Mouse (Mus musculus) ovary, postnatal 36 days (tissue): ENCODE results near the gene Neu1.
A peak's percentile ranks its signal among the peaks of the same experiment; 100 is the strongest.

ENCODE experiments used
- DNase-seq: peaks from one replicate; pipeline ENCODE4 v3.0.0; 2022; ENCODE audit warnings: low spot score, mixed read lengths

Neu1 gene

DNA sequence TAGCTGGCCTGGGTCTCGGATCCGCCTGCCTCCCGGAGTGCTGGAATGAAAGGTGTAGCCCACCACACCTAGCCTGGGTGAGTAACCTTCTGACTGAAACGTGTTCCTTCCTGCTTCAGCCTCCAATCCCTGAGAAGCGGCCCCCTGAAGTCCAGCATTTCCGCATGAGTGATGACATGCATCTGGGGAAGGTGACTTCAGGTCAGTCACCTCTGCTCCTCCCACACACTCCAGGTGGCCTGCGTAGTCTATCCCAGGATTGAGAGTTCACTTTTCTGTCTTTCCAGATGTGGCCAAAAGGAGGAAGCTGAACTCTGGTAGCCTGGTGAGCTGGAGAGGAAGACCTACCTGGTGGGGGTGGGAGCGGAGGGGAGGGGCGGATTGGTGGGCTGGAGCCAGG, 28.2 kb upstream of the Neu1 start:
- DNase-seq: no peak

DNA sequence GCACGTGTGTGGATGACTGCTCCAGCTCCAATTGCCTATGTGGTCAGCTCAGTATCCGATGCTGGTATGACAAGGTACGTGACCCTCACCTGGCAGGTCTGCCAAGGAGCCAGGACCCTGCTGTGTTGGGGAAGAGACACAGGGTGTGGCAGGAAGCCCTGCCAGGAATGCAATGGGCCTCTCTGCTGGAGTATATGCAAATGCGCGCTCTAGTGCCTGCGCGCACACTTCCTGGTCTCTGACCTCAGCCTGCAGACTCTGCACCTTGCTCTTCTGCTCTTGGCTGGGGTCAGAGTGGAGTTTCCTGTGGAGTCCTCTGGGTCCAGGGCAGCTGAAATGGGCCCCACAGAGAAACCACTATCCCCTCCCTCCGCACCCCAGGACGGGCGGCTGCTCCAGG, 20.1 kb upstream of the Neu1 start:
- no peak for DNase-seq

DNA sequence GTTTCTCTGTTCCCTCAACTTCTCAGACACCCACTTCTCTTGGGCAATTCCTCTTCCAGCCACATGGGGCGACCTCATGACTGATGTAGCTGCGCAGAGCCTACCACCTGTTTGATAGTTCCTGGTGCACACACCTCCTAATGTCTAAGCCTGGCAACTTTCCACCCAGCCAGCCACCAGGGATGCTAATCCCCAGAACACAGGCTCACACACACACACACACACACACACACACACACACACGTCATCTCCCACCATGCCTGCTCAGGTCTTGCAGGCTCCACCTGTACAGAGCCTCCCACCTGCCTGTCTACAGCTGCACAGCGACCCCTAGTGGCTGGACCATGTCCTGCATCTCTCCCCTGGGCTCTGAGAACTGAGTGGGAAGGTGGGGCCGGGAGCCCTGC, 19.1 kb upstream of the Neu1 start:
- DNase-seq: peak; percentile 73

DNA sequence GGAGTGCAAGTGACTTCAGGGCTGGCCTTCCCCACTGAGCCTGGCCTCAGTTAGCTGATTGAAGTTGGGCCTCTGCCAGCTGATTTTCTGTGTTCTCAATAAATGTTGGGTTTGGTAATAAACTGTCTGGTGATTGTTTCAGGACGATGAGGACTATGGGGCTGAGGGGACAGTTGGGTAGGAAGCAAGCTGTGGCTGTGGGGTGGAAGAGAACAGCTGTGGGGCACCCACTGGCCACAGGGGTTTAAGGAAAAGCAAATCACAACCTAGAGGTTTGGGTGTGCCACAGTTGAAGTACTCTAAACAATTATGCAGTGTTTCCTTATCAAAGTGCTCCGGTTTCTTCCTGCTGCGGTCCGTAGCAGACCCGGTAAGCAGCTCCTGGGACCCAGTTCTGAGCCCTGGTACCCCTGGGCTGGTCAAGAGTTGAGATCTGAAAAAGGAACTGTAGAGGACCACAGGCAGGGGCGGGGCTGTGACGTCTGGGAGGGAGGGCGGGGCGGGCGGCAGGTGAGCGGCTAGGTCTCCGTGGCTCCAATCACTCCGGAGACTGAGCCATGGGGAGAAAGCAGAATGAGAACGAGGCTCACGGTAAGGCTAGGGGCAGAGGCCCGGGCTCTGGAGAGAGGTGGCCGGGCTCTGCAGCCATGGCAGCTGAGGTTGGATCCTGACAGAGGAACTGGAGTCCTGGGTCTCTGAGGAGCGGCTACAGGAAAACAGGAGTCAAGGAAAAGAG, 17.0 kb upstream of the Neu1 start, which contains the start of gene Slc44a4:
Gene Slc44a4, plus strand, starts transcription at position 537 of the 736 bp plus-strand sequence.
- no peak for DNase-seq

DNA sequence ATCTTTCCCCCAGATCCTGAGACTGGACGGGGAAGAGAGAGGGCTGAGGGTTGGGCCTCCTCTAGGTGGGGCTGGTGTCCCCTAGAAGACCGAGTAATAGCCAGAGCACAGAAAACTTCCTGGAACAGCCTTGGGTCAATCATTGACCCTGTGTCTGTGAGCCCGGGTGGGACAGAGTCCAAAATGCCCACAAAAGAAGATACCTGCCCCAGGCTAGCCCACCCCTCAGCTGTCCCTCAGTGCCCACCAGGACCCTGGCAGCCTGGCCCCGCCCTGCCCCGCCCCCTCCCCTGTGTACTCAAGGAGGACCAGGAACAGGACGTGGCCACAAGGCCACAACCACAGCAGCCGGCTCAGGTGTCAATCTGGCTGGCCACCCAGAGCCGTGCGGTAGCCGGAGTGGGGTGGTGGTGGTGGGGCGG, 15.6 kb upstream of the Neu1 start:
- peak; percentile 52 for DNase-seq

DNA sequence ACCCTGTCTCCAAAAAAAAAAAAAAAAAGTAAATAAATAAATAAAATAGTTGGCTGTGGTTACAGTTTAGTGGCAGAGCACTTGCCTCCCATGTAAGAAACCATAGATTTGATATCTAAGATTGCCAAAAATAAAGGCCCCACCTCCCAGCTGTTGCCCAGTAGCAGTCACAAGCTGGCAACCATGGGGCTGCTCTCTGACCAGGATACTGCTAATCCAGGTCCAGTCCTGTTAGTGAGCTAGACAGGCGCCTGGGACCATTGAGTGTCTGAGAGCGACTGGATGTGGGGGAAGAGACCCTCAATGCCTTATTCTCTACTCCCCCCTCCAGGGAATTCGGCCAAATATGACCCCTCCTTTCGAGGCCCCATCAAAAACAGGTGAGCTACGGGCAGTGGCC, 14.7 kb upstream of the Neu1 start:
- DNase-seq: no peak

DNA sequence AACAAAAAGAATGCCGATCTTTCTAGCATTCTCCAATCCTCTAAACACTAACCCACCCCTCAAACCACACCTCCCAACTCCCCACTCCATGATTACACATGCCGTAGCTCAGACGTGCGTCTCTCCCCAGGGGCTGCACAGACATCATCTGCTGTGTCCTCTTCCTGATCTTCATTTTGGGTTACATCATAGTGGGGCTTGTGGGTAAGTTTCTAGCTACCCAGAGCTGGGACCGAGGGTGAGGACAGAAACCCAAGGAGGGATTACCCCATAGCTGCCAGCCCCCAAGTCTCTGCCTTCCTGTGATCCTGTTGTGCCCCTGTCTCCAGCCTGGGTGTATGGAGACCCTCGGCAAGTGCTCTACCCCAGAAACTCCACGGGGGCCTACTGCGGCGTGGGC, 13.9 kb upstream of the Neu1 start:
- DNase-seq: no peak

DNA sequence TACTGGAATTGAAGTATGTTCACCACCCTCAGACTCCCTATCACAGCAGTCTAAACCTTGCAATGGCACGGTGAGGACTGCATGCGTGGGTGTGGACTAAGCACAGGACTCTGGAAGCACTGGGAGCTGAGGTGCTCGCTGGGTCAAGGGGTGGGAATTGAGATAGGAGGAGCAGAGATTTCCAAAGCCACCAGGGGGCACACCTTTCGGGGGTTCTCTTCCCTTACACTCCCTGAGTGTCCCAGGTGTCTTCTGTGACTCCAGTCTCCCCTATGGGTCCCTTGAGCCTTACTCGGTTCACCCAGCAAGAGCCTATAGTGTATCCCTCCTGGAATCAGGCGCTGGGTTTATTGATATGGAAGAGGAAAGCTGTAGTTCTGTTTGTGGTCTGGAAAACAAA, 8.1 kb upstream of the Neu1 start:
- DNase-seq: no peak

DNA sequence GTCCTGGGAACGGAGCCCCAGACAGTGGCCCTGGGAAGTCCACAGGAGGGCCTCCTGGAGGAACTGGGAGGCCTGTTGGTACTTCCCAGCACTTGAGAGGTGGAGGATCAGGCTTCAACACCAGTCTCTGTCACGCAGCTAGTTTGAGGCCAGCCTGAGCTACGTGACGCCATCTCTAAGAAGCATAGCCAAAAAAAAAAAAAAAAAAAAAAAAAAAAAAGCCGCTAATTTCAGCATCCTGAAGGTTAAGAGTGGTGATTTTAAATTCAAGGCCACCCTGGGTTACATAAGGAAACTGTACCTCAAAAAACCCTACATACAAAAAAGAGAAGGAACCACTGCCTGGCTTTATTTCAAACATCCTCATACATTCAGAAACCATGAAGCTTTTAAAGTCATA, 6.8 kb upstream of the Neu1 start:
- no peak for DNase-seq

DNA sequence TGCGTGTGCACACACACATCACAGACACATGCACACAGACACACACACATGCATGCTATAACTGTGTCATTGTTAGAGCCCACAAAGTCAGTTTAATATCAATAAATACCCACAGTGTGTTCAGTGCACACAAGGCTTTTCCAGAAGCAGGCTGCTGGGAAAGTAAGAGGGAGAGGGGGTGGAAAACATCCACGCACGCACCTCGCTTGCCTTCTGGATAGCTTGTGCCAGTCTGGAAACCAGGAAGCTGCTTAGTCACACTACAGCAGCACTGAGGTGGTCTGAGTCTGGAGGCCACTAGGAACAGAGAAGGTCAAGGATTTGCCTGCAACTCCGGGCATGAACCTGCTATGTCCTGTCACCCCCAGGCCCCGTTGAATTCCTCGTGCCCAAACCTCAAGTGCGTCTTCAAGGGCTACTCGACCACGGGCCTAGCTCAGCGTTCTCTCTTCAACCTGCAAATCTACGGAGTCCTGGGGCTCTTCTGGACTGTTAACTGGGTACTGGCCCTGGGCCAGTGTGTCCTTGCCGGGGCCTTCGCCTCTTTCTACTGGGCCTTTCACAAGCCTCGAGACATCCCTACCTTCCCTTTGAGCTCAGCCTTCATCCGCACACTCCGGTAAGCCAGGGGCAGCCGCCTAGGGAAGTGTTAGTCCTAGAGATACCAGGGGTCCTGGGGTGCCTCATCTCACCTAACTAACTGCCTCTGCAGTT, 3.6 kb upstream of the Neu1 start:
- no peak for DNase-seq

DNA sequence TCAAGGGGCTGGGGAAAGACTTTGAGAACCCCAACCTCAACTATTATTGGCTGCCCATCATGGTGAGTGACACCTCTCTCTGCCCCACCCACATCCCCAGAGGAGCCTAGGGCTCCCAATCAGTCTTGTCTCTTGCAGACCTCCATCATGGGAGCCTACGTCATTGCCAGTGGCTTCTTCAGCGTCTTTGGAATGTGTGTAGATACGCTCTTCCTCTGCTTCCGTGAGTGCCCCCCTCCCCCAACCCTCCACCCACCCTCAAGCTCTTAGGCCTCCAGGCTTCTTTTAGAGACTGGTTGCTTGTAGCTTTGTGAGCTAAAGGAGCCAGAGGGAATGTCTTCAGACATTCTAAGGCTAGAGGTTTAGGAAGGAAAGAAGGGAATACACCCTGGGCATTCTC, 2.2 kb upstream of the Neu1 start:
- DNase-seq: no peak

DNA sequence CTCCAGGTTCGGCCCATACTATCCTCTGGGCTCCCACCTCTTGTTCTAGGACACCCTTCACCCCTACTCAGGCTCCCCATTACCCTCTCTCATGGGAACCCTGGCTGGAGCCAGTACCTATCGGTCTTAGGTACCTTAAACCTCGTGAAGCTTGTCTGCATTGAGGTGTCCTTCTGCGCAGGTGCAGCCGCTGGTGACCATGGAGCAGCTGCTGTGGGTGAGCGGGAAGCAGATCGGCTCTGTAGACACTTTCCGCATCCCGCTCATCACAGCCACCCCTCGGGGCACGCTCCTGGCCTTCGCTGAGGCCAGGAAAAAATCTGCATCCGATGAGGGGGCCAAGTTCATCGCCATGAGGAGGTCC, 664 bp downstream of the Neu1 start:
- DNase-seq: peak; percentile 35

DNA sequence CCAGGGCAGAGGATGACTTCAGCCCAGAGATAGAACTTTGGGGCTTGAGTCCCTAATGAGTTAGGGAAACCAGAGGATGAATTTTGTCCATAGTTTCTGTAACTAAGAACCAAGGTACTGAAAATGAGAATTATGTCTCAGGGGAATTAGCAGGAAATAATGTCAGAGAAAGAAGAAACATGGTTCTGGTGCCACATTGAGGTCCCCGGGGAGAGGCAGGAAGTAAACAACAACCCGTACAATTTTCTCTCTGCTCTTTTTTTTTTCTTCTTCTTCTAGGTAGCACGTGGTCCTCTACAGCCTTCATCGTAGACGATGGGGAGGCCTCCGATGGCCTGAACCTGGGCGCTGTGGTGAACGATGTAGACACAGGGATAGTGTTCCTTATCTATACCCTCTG, 1.2 kb downstream of the Neu1 start:
- DNase-seq: no peak

DNA sequence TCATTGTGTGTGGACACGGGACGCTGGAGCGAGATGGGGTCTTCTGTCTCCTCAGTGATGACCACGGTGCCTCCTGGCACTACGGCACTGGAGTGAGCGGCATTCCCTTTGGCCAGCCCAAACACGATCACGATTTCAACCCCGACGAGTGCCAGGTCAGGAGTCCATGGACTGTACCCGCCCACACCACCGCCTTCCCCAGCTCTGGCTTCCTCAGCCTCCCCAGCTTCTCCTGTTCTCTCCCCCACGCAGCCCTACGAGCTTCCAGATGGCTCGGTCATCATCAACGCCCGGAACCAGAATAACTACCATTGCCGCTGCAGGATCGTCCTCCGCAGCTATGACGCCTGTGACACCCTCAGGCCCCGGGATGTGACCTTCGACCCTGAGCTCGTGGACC, 3.0 kb downstream of the Neu1 start:
- DNase-seq: no peak

DNA sequence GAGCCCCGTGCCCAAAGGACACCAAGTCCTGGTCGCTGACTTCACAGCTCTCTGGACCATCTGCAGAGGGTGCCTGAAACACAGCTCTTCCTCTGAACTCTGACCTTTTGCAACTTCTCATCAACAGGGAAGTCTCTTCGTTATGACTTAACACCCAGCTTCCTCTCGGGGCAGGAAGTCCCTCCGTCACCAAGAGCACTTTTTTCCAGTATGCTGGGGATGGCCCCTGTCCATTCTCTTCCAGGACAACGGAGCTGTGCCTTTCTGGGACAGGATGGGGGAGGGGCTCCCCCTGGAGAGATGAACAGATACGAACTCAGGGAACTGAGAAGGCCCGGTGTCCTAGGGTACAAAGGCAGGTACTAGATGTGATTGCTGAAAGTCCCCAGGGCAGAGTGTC, 3.8 kb downstream of the Neu1 start:
- DNase-seq: no peak

DNA sequence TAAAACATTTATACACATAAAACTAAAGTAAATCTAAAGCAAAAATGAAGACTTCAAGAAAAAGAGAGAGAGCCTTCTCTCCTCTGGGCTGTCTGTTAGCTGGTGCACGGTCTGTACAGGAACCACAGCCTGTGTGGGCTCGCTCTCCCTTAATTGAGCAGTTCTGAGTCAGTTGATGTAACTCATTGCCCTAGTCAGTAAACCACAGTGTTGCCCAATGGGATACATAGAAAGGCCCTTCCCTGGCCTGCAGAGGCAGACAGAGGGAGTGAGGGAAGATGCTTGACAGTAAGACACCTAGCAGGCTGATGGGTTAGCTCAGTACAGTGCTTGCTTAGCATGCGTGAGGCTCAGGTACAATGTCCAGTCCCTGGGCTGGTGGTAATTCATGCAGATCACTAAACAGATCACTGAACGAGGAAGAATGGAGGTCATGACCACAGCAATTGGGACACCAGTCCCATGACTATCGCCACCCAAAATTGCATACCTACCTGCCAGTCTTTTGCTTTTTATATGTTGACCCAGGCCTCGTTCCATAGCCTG, 7.0 kb downstream of the Neu1 start:
- no peak for DNase-seq

DNA sequence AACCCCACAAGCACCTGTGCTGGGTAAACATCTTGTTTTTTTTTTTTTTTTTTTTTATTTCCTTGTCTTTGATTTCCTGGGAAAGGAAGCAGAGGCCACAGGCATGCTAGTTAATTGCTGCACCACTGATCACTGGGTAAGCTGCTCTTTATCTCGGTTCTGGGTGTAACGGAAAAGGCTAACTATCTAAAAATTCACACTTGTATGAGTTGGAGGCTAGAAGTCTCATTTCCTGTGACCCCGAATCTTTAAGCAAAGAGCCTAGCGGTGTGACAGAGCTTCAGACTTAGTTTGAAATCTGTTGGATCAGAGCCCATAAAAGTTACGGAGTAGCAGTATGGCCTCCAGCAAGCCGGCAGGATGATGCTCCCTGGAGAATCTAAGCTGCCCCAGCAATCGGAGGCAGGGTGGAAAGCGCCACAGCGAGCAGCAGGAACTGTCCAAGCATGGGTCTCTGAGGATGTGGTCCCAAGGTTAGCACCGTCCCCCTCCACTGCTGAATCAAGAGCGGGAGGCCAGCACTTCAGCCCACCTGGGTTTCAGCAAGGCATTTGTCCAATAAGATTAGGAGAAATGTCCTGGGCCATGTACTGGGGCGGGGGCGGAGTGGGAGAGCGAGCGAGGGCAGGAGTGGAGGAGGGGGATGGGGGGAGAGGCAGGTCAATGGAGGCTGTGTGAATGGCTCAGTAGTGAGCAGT, 10.4 kb downstream of the Neu1 start:
- DNase-seq: peak; percentile 25

DNA sequence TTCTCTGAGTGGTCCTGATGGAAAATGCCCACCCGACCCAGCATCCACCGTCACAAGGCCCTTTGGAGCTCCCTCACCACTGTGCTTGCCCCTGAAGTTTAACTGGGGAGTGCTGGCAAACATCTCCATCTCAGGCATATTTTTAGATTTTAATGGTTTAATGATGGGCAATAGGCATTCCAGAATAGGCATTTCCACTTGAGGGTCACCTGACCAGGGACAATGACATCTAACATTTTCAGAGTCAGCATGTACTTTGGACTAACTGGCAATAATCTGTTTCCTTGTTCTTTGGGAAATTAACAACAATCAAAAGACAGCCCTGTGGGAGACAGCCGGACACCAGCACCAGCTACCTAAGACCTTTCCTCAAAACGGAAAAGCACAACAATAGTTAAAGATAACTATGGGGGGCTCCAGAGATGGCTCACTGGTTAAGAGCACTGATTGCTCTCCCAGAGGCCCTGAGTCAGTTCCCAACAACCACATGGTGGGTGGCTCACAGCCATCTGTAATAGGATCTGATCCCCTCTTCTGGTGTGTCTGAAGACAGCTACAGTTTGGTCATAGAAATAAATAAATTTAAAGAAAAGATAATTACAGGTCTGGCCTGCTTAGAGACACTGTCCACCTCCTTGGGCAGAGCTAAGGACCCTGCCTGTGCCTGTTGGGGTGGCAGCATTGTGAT, 12.2 kb downstream of the Neu1 start:
- no peak for DNase-seq

DNA sequence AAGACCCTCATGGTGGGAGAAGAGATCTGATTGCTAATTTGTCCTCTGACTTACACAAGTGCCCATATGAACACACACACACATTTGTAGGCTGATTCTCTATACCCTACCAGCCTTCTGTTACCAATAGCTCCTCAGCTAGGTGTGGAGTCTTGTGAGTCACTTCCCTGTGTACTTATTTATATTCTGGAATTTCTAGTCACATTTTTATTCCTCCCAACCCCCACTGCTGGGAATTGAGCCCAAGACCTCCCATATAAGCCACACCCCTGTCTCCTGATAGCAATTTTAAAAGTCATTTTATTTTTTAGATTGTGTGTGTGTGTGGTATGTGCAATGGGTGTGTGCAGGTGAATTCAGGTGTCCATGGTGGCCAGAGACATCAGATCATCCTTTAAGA, 13.3 kb downstream of the Neu1 start:
- DNase-seq: no peak

DNA sequence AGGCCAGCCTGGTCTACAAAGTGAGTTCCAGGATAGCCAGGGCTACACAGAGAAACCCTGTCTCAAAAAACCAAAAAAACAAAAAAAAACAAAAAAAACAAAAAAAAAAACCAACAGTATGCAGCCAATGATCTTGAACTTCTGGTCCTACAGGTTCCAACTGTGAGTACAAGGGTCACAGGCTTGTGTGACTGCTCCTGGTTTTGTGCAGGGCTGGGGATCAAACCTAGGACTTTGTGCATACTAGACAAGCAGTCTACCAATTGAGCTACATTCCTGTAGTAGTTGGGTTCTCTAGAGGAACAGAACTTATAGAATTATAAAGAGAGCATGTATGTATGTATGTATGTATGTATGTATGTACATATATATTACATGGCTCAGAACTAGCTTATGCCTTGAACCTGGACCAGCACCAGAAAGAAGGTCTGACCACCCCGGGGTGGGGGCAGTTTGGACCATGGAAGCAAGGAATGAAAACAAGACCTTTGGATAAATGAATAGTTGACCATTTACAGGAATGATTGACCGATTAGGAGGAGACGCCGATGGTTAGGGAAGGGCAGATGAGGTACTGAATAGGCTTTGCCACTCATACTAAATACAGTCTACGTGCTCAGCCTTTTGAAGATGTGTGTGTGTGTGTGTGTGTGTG, 15.6 kb downstream of the Neu1 start:
- no peak for DNase-seq

DNA sequence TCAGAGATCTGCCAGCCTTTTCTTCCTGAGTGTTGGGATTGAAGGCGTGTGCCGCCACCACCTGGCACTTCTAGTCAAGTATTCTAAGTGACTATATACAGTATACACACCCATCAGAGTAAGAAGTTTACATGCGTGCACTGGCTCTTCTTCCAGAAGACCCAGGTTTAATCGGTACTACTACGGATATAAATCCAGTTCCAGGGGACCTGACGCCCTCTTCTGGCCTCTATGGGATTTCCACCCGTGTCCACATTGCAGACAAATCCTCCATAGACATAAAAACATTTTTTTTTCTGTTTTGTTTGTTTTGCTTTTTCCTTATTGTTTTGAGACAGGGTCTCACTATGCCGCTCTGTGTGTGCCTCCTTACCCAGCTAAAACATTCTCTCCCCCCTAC, 16.6 kb downstream of the Neu1 start:
- no peak for DNase-seq
